Mouse (Mus musculus) olfactory bulb, adult 2 months (tissue): ENCODE results near the gene Mrpl14.

Experiments used
- CTCF ChIP-seq: fragments of 200-500 bp; IDR thresholded peaks from 2 replicates; pipeline ENCODE4 v1.5.1; 2012; ENCODE audit warnings: low read depth, mild to moderate bottlenecking, low read length, moderate library complexity; ENCODE audit not compliant: insufficient read depth
- POLR2A ChIP-seq: fragments of 200-500 bp; IDR thresholded peaks from 2 replicates; pipeline ENCODE4 v1.6.1; 2012; ENCODE audit warnings: mild to moderate bottlenecking, low read depth, low read length, moderate library complexity; ENCODE audit not compliant: insufficient read depth

DNA sequence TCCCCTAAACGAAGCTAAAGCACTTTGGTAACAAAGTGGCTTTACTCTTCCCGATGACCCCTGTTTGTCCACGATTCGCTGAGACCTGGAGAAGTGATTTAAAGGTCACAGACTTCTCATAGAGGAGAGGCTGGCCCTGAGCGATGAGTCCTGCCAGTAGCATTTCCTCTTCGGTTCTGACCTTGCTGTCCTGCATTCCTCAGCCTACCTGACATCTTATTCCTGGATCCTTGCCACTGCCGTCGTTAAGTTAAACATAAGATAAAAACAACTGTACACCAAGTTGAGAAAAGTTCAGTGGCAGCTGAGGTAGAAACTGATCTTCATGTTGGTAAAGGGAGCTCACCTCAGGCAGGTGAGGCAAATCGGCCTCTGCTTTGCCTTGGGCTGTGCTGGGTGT lies 3.0 kb downstream of the Mrpl14 start:
- TF ChIP-seq CTCF: no peak
- no peak for TF ChIP-seq POLR2A
